Mouse (Mus musculus) lung, adult 2 months (tissue): ENCODE results near the gene Serpina3b. TPM values are rescaled to one million over a fixed set of nuclear protein-coding genes. Genes with fewer than 3 reads are reported as not detected.

Experiments used
- DNase-seq: peaks from one replicate; pipeline ENCODE4 v3.0.0; 2022
- H3K4me1 ChIP-seq: fragments of 200-500 bp; 2 replicates; pipeline ENCODE4 v1.6.1; 2011; ENCODE audit warnings: low read length; ENCODE audit not compliant: control insufficient read depth, insufficient read depth
- H3K4me3 ChIP-seq: fragments of 200-500 bp; replicated peaks from 2 replicates; pipeline ENCODE3; 2011; ENCODE audit warnings: low read depth, mild to moderate bottlenecking, control low read depth, low read length; ENCODE audit errors: extremely low read depth
- CTCF ChIP-seq: fragments of 200-500 bp; IDR thresholded peaks from 2 replicates; pipeline ENCODE4 v1.5.1; 2011; ENCODE audit warnings: mild to moderate bottlenecking, low read length, control low read depth; ENCODE audit not compliant: insufficient read depth
- POLR2A ChIP-seq: fragments of 200-500 bp; IDR thresholded peaks from 2 replicates; pipeline ENCODE4 v1.6.1; 2011; ENCODE audit warnings: low read depth, mild to moderate bottlenecking, control low read depth, low read length, borderline replicate concordance; ENCODE audit errors: extremely low read depth
- WGBS: fragments of 180-500 bp; shearing (Covaris S2); methylation state at CpG from one replicate; pipeline ENCODE4 v1.1.7; 2018; 5-methylcytosine and 5-hydroxymethylcytosine counted together
- polyA plus RNA-seq: library from polyadenylated mRNA; depleted of rRNA; stranded (reverse); fragments of >200 nt; gene quantifications from 2 replicates; pipeline ENCODE4 v1.2.3, GENCODE M21; 2012; rRNA removed

Serpina3b gene
- polyA plus RNA-seq, 1 experiment = not detected

GRCm38 (mm10) chr12:104174747-104175146 lies 47.0 kb downstream of the Serpina3b start:
- DNase-seq = no peak
- WGBS = 57% methylated on average over 3 of the region's 3 CpGs
- no peak for TF ChIP-seq POLR2A
- no peak for TF ChIP-seq CTCF
- Histone ChIP-seq H3K4me1 (no peaks in the 10 kb centered on the region), H3K4me3 (no peak overlapping the region)

- DNase-seq = no peak
- no peak for TF ChIP-seq POLR2A
- no peak for TF ChIP-seq CTCF
- Histone ChIP-seq H3K4me3 (no peak overlapping the region), H3K4me1 (no peaks in the 10 kb centered on the region)
- 73% methylated on average over 3 of the region's 3 CpGs for WGBS
These were observed 47.8 kb downstream of the Serpina3b start for GRCm38 (mm10) chr12:104175636-104176035.

GRCm38 (mm10) chr12:104178577-104178976 lies 50.8 kb downstream of the Serpina3b start:
- Histone ChIP-seq H3K4me1 (no peaks in the 10 kb centered on the region), H3K4me3 (no peak overlapping the region)
- no peak for DNase-seq
- TF ChIP-seq CTCF (no peak), POLR2A (no peak)

- no peak for TF ChIP-seq POLR2A
- H3K4me1 ChIP-seq = no peaks in the 10 kb centered on the region
- no peak overlapping the region for H3K4me3 ChIP-seq
- WGBS = 85% methylated on average over 2 of the region's 2 CpGs
- DNase-seq = no peak
These were observed 51.2 kb downstream of the Serpina3b start for GRCm38 (mm10) chr12:104178987-104179386.

GRCm38 (mm10) chr12:104185046-104185445 lies 57.2 kb downstream of the Serpina3b start:
- WGBS = 62% methylated on average over 4 of the region's 4 CpGs
- no peak for DNase-seq
- no peak overlapping the region for H3K4me3 ChIP-seq
- TF ChIP-seq CTCF (no peak), POLR2A (no peak)
- H3K4me1 ChIP-seq = no peaks in the 10 kb centered on the region

GRCm38 (mm10) chr12:104186041-104186581 lies 58.3 kb downstream of the Serpina3b start:
- WGBS = 52% methylated on average over 3 of the region's 3 CpGs
- no peaks in the 10 kb centered on the region for H3K4me1 ChIP-seq
- H3K4me3 ChIP-seq = no peak overlapping the region
- DNase-seq = no peak
- no peak for TF ChIP-seq POLR2A
- no peak for TF ChIP-seq CTCF

Other genes starting within 250 kb of the Serpina3b start
- gene Serpina1c, start 223.1 kb upstream of the Serpina3b start, polyA plus RNA-seq = 2.0 and 6.3 TPM in 2 replicates
- gene Serpina1e, start 169.0 kb upstream of the Serpina3b start, polyA plus RNA-seq = 1.8 and 2.9 TPM in 2 replicates
- 0.15 TPM in 1 of 2 replicates, not detected in the other for gene Serpina11, start 138.0 kb upstream of the Serpina3b start, polyA plus RNA-seq
- gene Serpina9, start 114.2 kb upstream of the Serpina3b start, polyA plus RNA-seq = 1.4 and 2.7 TPM in 2 replicates
- gene Serpina12, start 83.6 kb upstream of the Serpina3b start, polyA plus RNA-seq = 0.12 TPM in 1 of 2 replicates, not detected in the other
- not detected in 2 replicates for gene Serpina5, start 26.9 kb upstream of the Serpina3b start, polyA plus RNA-seq
- not detected in 2 replicates for gene Serpina3a, start 15.3 kb upstream of the Serpina3b start, polyA plus RNA-seq
- gene Serpina3c, start 25.9 kb downstream of the Serpina3b start, polyA plus RNA-seq = 7.3 and 12.0 TPM in 2 replicates
- gene Serpina3f, start 86.5 kb downstream of the Serpina3b start, polyA plus RNA-seq = 1.3 and 2.2 TPM in 2 replicates
- 11.2 and 12.2 TPM in 2 replicates for gene Serpina3g, start 108.2 kb downstream of the Serpina3b start, polyA plus RNA-seq
- 0.68 and 0.91 TPM in 2 replicates for gene Serpina3i, start 135.1 kb downstream of the Serpina3b start, polyA plus RNA-seq
- not detected in 2 replicates for gene Serpina3j, start 186.6 kb downstream of the Serpina3b start, polyA plus RNA-seq
- 0.65 and 2.9 TPM in 2 replicates for gene Serpina3k, start 210.5 kb downstream of the Serpina3b start, polyA plus RNA-seq
- 1.1 and 1.9 TPM in 2 replicates for gene Serpina3m, start 210.5 kb downstream of the Serpina3b start, polyA plus RNA-seq